Mouse (Mus musculus): ENCODE data around the gene Ralgds.

DNA sequence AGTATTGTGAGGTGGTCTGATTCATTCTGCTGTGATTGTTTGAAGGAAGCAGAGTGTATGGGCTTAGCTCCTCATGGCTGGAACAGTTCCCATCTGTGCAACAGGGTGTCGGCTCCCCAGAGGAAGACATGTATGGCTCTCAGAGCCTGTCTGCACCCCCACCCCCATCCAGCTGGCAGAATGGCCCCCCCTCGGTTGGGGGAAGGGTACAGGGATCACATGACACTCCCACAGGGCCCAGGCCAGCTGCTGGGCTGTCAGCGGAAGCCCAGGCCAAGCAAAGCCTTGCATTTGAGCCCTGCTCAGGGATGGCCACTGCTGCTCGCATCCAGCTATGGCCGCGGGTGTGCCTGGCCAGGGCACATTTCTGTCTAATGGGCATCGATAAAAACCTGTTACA, 26.3 kb downstream of the Ralgds start:
- TF ChIP-seq POLR2A (IDR thresholded peaks at IDR 0.05; ENCODE audit: low read depth, low read length): no peak
- no peak for TF ChIP-seq SMC3 (IDR thresholded peaks at IDR 0.05; ENCODE audit: low read depth, low read length)

All from CH12.LX (cell line).